Mouse (Mus musculus) erythroblast, embryonic 14.5 days (primary cell): ENCODE measurements around the gene Dnajc13.

Experiments used
- GATA1 ChIP-seq: IDR thresholded peaks from 2 replicates; pipeline ENCODE4 v1.6.1; 2012; ENCODE audit warnings: low read length, inconsistent platforms, mixed read lengths
- TAL1 ChIP-seq: IDR thresholded peaks from 3 replicates; pipeline ENCODE4 v1.6.1; 2012; ENCODE audit warnings: low read length, inconsistent platforms, mixed read lengths

DNA sequence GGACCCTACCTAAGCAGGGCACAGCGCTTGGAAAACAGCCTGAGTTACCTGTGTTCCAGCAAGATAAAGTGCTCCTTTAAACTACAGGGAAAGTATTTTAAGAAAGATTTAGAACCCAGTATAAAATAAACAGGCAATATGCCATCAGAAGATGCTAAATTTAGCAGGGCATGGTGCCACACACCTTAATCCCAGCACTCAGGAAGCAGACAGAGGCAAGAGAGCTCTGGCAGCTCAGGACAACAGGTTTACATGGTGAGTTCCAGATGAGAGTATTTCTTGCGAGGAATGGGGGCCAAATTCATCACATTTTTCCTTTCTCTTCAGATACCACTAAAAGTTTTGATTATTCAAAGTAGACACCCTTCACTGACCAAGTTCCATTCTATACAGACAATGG is 68.8 kb downstream of the Dnajc13 start:
- no peak for TF ChIP-seq GATA1
- no peak for TF ChIP-seq TAL1
